Mouse (Mus musculus): ENCODE data around the gene Ptpn6. TPM values are rescaled to one million over a fixed set of nuclear protein-coding genes. Genes with fewer than 3 reads are reported as not detected.

The Ptpn6 gene
- total and polyA plus RNA-seq, 2 experiments from 2014 or later: 2.3 to 3.2 TPM

DNA sequence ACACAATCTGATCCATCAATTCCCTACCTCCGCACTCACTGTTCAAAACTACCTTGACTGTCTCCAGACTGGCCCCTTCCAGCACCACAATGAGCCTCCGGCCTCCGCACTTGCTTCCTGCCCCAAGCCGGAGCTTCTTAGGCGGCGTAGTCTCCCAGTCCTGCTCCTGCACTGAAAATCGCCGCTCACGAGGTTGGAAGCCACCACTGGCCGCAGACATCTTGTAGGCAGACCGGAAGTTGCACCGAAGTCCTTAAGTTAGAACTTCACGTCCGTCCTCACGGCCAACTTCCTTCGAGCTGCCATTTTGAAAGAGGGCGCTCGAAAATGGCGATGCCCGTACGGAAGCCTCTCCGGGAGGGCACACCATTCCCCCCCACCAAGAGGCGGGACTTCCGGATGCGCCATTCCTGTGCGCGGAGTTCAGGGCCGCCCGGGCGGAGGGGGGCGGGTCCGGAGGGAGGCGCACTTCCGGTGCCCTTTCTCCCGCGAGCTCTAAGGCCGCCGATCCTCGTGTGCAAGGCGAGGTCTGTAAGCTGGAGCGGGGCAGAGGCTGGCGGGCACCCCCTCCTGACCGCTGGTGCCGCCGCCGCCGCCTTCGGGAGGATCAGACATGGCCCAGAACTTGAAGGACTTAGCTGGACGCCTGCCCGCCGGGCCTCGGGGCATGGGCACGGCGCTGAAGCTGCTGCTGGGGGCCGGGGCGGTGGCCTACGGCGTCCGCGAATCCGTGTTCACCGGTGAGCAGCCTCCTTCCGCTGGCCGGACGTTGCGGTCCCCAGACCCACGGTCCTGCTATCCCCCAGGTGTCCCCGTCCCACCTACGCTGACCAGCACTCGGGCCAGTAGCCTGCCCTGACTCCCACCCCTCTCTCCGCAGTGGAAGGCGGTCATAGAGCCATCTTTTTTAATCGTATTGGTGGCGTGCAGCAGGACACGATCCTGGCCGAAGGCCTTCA is 26.4 kb downstream of the Ptpn6 start, which contains the start of the genes Emg1 and Phb2:
TSS of gene Emg1 (minus strand) at position 355 of the 959 bp plus-strand sequence.
TSS of gene Phb2 (plus strand) at position 513 of the 959 bp plus-strand sequence.
- DNase-seq (ENCODE audit: low spot score) (peak; percentile 98), ATAC-seq (ENCODE audit: low FRiP score) (peak; percentile 97)
- Histone ChIP-seq H3K9ac (replicated peaks; ENCODE audit: low read length, poor library complexity, severe bottlenecking) (peak within 1 kb of the TSS; percentile 79), H3K4me3 (ENCODE audit: low read depth, low read length) (peak within 1 kb of the TSS; percentile 79), H3K4me2 (ENCODE audit: low read depth, low read length, poor library complexity, severe bottlenecking) (peak within 1 kb of the TSS; percentile 93), H3K27ac (ENCODE audit: low read depth, low read length) (peak within 1 kb of the TSS; percentile 73), H3K36me3 (ENCODE audit: insufficient read depth, low read length) (peaks cover 25% of the 10 kb centered on the region), H3K4me1 (ENCODE audit: insufficient read depth, low read length) (peaks cover 14% of the 10 kb centered on the region; the same call in 1 of the 2 replicates), H3K9me3 (ENCODE audit: low read length) (no peaks in the 10 kb centered on the region), H3K27me3 (ENCODE audit: insufficient read depth, low read length) (no peaks in the 10 kb centered on the region)
- under 1% methylated on average over 60 of the region's 76 CpGs for WGBS
- TF ChIP-seq CTCF (IDR thresholded peaks at IDR 0.05): peak; percentile 28

DNA sequence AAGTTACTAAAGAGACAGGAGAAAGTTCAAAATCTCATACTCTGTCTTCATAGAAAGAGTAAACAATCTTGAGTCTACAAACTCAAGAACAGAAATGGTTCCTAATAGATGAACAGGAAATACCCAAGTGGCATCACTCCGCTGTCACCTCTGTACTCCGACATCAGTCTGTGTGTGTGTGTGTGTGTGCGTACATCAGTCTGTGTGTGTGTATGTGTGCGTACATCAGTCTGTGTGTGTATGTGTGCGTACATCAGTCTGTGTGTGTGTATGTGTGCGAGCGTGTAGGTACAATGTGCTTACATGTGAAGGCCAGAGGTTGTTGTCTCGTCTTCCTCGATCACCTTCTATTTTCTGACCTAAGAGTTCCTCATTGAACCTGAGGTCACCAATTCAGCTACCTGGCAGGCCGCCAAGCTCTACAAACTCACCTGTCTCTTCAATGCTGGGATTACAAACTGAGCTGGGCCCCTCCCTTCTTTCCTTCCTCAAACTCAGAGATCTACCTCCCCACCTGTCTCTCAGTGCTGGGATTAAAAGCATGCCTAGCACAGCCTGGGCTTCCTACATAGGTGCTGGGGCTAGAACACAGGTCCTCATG is 30.1 kb downstream of the Ptpn6 start:
- 94% methylated on average over 10 of the region's 10 CpGs for WGBS
- no peak for DNase-seq (ENCODE audit: low spot score)
- H3K9ac ChIP-seq (replicated peaks; ENCODE audit: low read length, poor library complexity, severe bottlenecking): no peak overlapping the region

DNA sequence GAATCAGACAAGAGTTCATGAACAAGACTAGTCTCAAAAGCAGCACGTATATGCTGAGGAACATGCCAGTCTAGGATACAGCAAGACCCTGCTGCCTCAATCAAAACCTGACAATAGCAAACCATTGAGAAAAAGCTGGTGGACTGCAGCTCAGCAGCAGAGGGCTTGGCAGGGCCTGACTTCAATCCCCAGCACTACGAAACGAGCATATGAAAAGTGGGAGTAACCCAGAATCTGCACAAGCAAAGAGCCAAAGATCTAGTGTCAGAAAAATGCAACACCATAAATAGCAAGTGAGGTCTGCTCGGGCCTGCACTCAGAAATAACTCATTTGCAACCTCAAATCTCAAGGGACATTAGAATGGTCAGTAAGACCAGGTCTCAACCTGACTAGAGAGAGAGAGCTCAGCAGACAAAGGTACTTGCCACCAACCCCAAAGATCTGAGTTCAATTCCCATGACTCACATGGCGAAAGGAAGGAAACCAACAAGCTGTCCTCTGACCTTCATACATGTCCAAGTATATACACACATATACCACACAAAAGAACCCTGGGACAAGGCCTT is 32.4 kb downstream of the Ptpn6 start:
- ATAC-seq (ENCODE audit: low FRiP score): no peak
- peaks cover 37% of the 10 kb centered on the region for H3K36me3 ChIP-seq (ENCODE audit: insufficient read depth, low read length)
- no peak overlapping the region for H3K4me2 ChIP-seq (ENCODE audit: low read depth, low read length, poor library complexity, severe bottlenecking)
- H3K4me1 ChIP-seq (ENCODE audit: insufficient read depth, low read length): peaks cover 6% of the 10 kb centered on the region; the same call in 1 of the 2 replicates
- H3K9me3 ChIP-seq (ENCODE audit: low read length): no peaks in the 10 kb centered on the region
- no peak overlapping the region for H3K9ac ChIP-seq (replicated peaks; ENCODE audit: low read length, poor library complexity, severe bottlenecking)
- H3K27ac ChIP-seq (ENCODE audit: low read depth, low read length): no peak overlapping the region
- TF ChIP-seq CTCF (IDR thresholded peaks at IDR 0.05): no peak
- DNase-seq (ENCODE audit: low spot score): no peak
- no peak overlapping the region for H3K4me3 ChIP-seq (ENCODE audit: low read depth, low read length)
- no peaks in the 10 kb centered on the region for H3K27me3 ChIP-seq (ENCODE audit: insufficient read depth, low read length)
- WGBS: 88% methylated on average over 5 of the region's 5 CpGs

More for the DNA sequence above, 30.1 kb downstream of the Ptpn6 start:
- H3K4me3 ChIP-seq (ENCODE audit: low read depth, low read length): no peak overlapping the region
- no peak overlapping the region for H3K4me2 ChIP-seq (ENCODE audit: low read depth, low read length, poor library complexity, severe bottlenecking)
- ATAC-seq (ENCODE audit: low FRiP score): no peak
- no peaks in the 10 kb centered on the region for H3K9me3 ChIP-seq (ENCODE audit: low read length)
- peaks cover 13% of the 10 kb centered on the region; the same call in 1 of the 2 replicates for H3K4me1 ChIP-seq (ENCODE audit: insufficient read depth, low read length)
- no peaks in the 10 kb centered on the region for H3K27me3 ChIP-seq (ENCODE audit: insufficient read depth, low read length)
- TF ChIP-seq CTCF (IDR thresholded peaks at IDR 0.05): no peak
- no peak overlapping the region for H3K27ac ChIP-seq (ENCODE audit: low read depth, low read length)
- H3K36me3 ChIP-seq (ENCODE audit: insufficient read depth, low read length): peaks cover 23% of the 10 kb centered on the region

DNA sequence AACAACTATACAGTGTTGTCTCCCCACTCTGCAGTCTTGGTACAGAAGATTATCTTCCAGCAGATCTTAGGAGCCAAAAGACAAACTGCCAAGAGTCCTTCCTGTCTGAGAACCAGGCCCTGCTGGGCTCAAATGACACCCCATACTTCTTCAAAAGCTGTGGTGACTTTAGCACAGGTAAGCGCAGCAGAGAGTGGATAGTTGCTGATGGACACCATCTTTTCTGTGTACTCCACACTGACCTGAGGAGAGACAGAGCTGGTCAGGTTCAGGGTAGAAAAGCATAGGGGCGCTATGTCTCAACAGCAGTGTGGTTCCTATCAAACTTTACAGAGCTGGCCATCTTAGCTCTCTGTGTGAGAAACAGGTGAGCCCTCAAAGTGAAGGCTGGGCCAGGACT is 34.1 kb downstream of the Ptpn6 start:
- Histone ChIP-seq H3K4me1 (ENCODE audit: insufficient read depth, low read length) (no peaks in the 10 kb centered on the region), H3K27me3 (ENCODE audit: insufficient read depth, low read length) (no peaks in the 10 kb centered on the region), H3K9ac (replicated peaks; ENCODE audit: low read length, poor library complexity, severe bottlenecking) (no peak overlapping the region), H3K4me2 (ENCODE audit: low read depth, low read length, poor library complexity, severe bottlenecking) (no peak overlapping the region), H3K9me3 (ENCODE audit: low read length) (no peaks in the 10 kb centered on the region), H3K27ac (ENCODE audit: low read depth, low read length) (no peak overlapping the region), H3K4me3 (ENCODE audit: low read depth, low read length) (no peak overlapping the region), H3K36me3 (ENCODE audit: insufficient read depth, low read length) (peaks cover 44% of the 10 kb centered on the region)
- DNase-seq (ENCODE audit: low spot score): no peak
- TF ChIP-seq CTCF (IDR thresholded peaks at IDR 0.05): no peak
- no peak for ATAC-seq (ENCODE audit: low FRiP score)
- 95% methylated on average over 2 of the region's 2 CpGs for WGBS

DNA sequence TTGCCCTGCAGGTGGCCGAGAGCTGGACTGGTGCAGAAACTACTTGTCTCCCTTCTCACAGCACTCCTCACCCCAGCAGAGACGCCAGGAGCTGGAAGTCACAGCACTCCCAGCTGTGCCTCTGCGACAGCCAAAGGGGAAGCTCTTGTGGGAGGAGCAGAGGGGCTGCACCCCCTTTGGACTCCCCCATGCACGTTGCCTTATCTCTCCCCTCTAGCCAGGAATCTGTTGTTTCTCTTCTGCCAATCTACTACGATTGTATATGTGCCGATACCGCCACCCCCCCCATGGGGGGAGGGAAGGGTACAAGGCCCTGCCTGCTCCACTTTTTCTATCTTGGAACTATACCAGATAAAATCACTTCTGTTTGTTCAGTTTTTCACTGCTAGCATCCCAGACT is 34.7 kb downstream of the Ptpn6 start:
- no peak for DNase-seq (ENCODE audit: low spot score)
- no peak overlapping the region for H3K27ac ChIP-seq (ENCODE audit: low read depth, low read length)
- H3K27me3 ChIP-seq (ENCODE audit: insufficient read depth, low read length): no peaks in the 10 kb centered on the region
- ATAC-seq (ENCODE audit: low FRiP score): no peak
- peaks cover 49% of the 10 kb centered on the region for H3K36me3 ChIP-seq (ENCODE audit: insufficient read depth, low read length)
- no peak overlapping the region for H3K4me3 ChIP-seq (ENCODE audit: low read depth, low read length)
- no peaks in the 10 kb centered on the region for H3K4me1 ChIP-seq (ENCODE audit: insufficient read depth, low read length)
- no peaks in the 10 kb centered on the region for H3K9me3 ChIP-seq (ENCODE audit: low read length)
- no peak overlapping the region for H3K9ac ChIP-seq (replicated peaks; ENCODE audit: low read length, poor library complexity, severe bottlenecking)
- no peak for TF ChIP-seq CTCF (IDR thresholded peaks at IDR 0.05)
- H3K4me2 ChIP-seq (ENCODE audit: low read depth, low read length, poor library complexity, severe bottlenecking): no peak overlapping the region
- WGBS: 77% methylated on average over 7 of the region's 7 CpGs
